Mouse (Mus musculus) MEL (cell line): ENCODE data around the gene Slc4a4.

Source experiments
- CTCF ChIP-seq, 3 experiments: IDR thresholded peaks in 2 of 3; conservative IDR thresholded peaks in 1 of 3; 2 replicates each; pipeline ENCODE4 v1.5.1; 2011 to 2012; ENCODE audit warnings: low read length in 3 of 3, low read depth in 2 of 3, mild to moderate bottlenecking in 2 of 3, improper control_type of control experiment in 1 of 3, inconsistent platforms in 1 of 3, mixed read lengths in 1 of 3, moderate library complexity in 1 of 3; ENCODE audit not compliant: control insufficient read depth in 1 of 3, insufficient read depth in 1 of 3, poor library complexity in 1 of 3, severe bottlenecking in 1 of 3
- EP300 ChIP-seq, 2 experiments: IDR thresholded peaks; 2 replicates each; pipeline ENCODE4 v1.6.1; 2011; ENCODE audit warnings: improper control_type of control experiment in 2 of 2, low read length in 2 of 2, low read depth in 1 of 2, mild to moderate bottlenecking in 1 of 2
- MAFK ChIP-seq: IDR thresholded peaks from 2 replicates; pipeline ENCODE4 v1.6.1; 2011; ENCODE audit warnings: low read depth, mild to moderate bottlenecking, low read length, improper control_type of control experiment, borderline replicate concordance
- NELFE ChIP-seq: IDR thresholded peaks from 2 replicates; pipeline ENCODE4 v1.6.1; 2011; ENCODE audit warnings: low read depth, low read length, improper control_type of control experiment
- POLR2A ChIP-seq, 2 experiments: IDR thresholded peaks; 2 replicates each; pipeline ENCODE4 v1.6.1; 2011 to 2012; ENCODE audit warnings: low read length in 2 of 2, mild to moderate bottlenecking in 2 of 2, control low read depth in 1 of 2, improper control_type of control experiment in 1 of 2, low read depth in 1 of 2, moderate library complexity in 1 of 2; ENCODE audit not compliant: control insufficient read depth in 1 of 2, insufficient read depth in 1 of 2, poor library complexity in 1 of 2
- POLR2AphosphoS2 ChIP-seq: IDR thresholded peaks from 2 replicates; pipeline ENCODE4 v1.6.1; 2011; ENCODE audit warnings: low read length, improper control_type of control experiment
- SMC3 ChIP-seq: IDR thresholded peaks from 2 replicates; pipeline ENCODE4 v1.6.1; 2011; ENCODE audit warnings: low read depth, low read length, improper control_type of control experiment
- UBTF ChIP-seq: IDR thresholded peaks from 2 replicates; pipeline ENCODE4 v1.6.1; 2012; ENCODE audit warnings: low read depth, mild to moderate bottlenecking, inconsistent platforms, low read length, improper control_type of control experiment, moderate library complexity, borderline replicate concordance; ENCODE audit not compliant: insufficient read depth
- ZC3H11A ChIP-seq: IDR thresholded peaks from 2 replicates; pipeline ENCODE4 v1.6.1; 2012; ENCODE audit warnings: low read depth, mild to moderate bottlenecking, inconsistent platforms, low read length, improper control_type of control experiment

DNA sequence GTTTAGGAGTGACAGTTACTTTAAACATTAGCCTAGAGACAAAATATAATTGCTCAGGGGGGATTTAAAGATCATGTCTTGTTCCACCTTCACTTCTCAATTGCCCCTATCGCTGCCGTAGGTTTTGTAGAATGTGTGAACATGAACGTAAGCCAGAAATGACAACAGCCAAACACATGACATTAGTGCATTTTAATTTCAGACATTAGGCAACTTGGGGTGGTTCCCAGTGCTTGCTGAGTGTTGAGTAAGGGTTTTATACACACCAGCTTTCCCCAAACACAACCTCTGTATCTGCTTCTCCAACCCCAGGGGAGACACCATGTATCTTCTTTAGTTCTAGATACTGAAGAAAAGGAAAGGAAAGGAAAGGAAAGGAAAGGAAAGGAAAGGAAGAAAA is 1.1 kb upstream of the Slc4a4 start:
- no peak for TF ChIP-seq CTCF (IDR thresholded peaks at IDR 0.05 in 2 of 3, conservative IDR thresholded peaks at IDR 0.05 in 1 of 3; ENCODE audit: control insufficient read depth in 1 of 3, insufficient read depth in 1 of 3, low read depth in 2 of 3, low read length in 3 of 3, poor library complexity in 1 of 3, severe bottlenecking in 1 of 3)
- TF ChIP-seq POLR2AphosphoS2: no peak
- TF ChIP-seq POLR2A (IDR thresholded peaks at IDR 0.05; ENCODE audit: control insufficient read depth in 1 of 2, insufficient read depth in 1 of 2, low read depth in 1 of 2, low read length in 2 of 2, poor library complexity in 1 of 2): no peak
- TF ChIP-seq EP300 (IDR thresholded peaks at IDR 0.05; ENCODE audit: low read depth in 1 of 2, low read length in 2 of 2): no peak
- TF ChIP-seq ZC3H11A: no peak
- TF ChIP-seq UBTF: no peak
- TF ChIP-seq SMC3: no peak
- no peak for TF ChIP-seq MAFK
- no peak for TF ChIP-seq NELFE
